9 mouse cellular contexts compared by ENCODE assay signal in genomic region chr11:81996172-81996841, GRCm38 (mm10). TPM values are rescaled to one million over a fixed set of nuclear protein-coding genes. Genes with fewer than 3 reads are reported as not detected.
DNase-seq lines count a peak whose midpoint lies in the region; ATAC-seq and TF ChIP-seq lines count a peak whose summit lies in the region.
"Had no signal": no experiment of that assay in that cellular context is flagged by ENCODE, and none has a peak within 500 bp of the region (broad histone marks: within the 10 kb centered on the region; RNA-seq: fewer than 3 reads in every experiment).

No protein-coding gene starts in this region.

- no peak overlapping the region for H3K27ac ChIP-seq in midbrain, embryonic 11.5 days (ENCODE audit: low read depth, low read length)
- H3K27ac ChIP-seq in midbrain, embryonic 15.5 days: no peak overlapping the region
- H3K27ac ChIP-seq in liver, adult 2 months (replicated peaks; ENCODE audit: insufficient read depth, low read depth, low read length): no peak overlapping the region
- H3K27ac ChIP-seq: heart, embryonic 13.5 days had no signal

- DNase-seq in midbrain, embryonic 11.5 days (ENCODE audit: low spot score, missing footprints): peak; percentile 99
- peak; percentile 58 for DNase-seq in cerebellum, adult 9-10 months
- DNase-seq in frontal cortex, postnatal 25 days (ENCODE audit: low spot score in 2 of 2): peak; percentile 72 to 89
- peak; percentile 76 for DNase-seq in kidney, adult 9 months
- peak; percentile 39 for DNase-seq in liver, adult 2 months (ENCODE audit: extremely low read depth, low read depth, low spot score)
- DNase-seq in testis, postnatal 14 days (ENCODE audit: low spot score): peak; percentile 64

- H3K9me3 ChIP-seq in midbrain, embryonic 11.5 days (ENCODE audit: control insufficient read depth, low read length): no peaks in the 10 kb centered on the region
- no peaks in the 10 kb centered on the region for H3K9me3 ChIP-seq in midbrain, embryonic 15.5 days
- H3K9me3 ChIP-seq: heart, embryonic 13.5 days had no signal

- H3K4me2 ChIP-seq in midbrain, embryonic 11.5 days: no peak overlapping the region
- H3K4me2 ChIP-seq in midbrain, embryonic 15.5 days: no peak overlapping the region
- H3K4me2 ChIP-seq: heart, embryonic 13.5 days had no signal

- ATAC-seq in midbrain, embryonic 11.5 days (ENCODE audit: low FRiP score): no peak
- ATAC-seq in midbrain, embryonic 15.5 days (replicated peaks): no peak
- ATAC-seq in neutrophil, adult 5-6 weeks (ENCODE audit: extremely low read depth, insufficient number of reproducible peaks, low FRiP score, poor library complexity, severe bottlenecking): peak; percentile 59; the same call in 1 of the 2 replicates

- WGBS in midbrain, embryonic 11.5 days: 68% methylated on average over 10 of the region's 10 CpGs
- WGBS in midbrain, embryonic 15.5 days: 61% methylated on average over 10 of the region's 10 CpGs
- WGBS in liver, adult 2 months: 70% methylated on average over 10 of the region's 10 CpGs

- no peak overlapping the region for H3K4me3 ChIP-seq in midbrain, embryonic 11.5 days (ENCODE audit: low read depth, low read length)
- H3K4me3 ChIP-seq in midbrain, embryonic 15.5 days: no peak overlapping the region
- H3K4me3 ChIP-seq in liver, adult 2 months (ENCODE audit: insufficient read depth, low read depth, low read length): no peak overlapping the region
- H3K4me3 ChIP-seq: heart, embryonic 13.5 days had no signal

- H3K79me2 ChIP-seq in liver, adult 2 months (ENCODE audit: control insufficient read depth, insufficient read depth, low read length): no peaks in the 10 kb centered on the region

- no peaks in the 10 kb centered on the region for H3K4me1 ChIP-seq in midbrain, embryonic 11.5 days (ENCODE audit: control insufficient read depth, insufficient read depth, low read length)
- no peaks in the 10 kb centered on the region for H3K4me1 ChIP-seq in midbrain, embryonic 15.5 days
- no peaks in the 10 kb centered on the region for H3K4me1 ChIP-seq in liver, adult 2 months (ENCODE audit: control insufficient read depth, insufficient read depth, low read length)
- H3K4me1 ChIP-seq: heart, embryonic 13.5 days had no signal

- peak; percentile 100 for TF ChIP-seq CTCF in liver, adult 2 months (IDR thresholded peaks at IDR 0.05; ENCODE audit: low read depth, low read length)

- no peak for TF ChIP-seq POLR2A in liver, adult 2 months (IDR thresholded peaks at IDR 0.05; ENCODE audit: extremely low read depth, insufficient read depth, low read length)

- H3K9ac ChIP-seq in midbrain, embryonic 11.5 days (ENCODE audit: low read length): no peak overlapping the region
- no peak overlapping the region for H3K9ac ChIP-seq in midbrain, embryonic 15.5 days
- no peak overlapping the region for H3K9ac ChIP-seq in liver, adult 2 months (ENCODE audit: low read depth, low read length)
- H3K9ac ChIP-seq: heart, embryonic 13.5 days had no signal

- no peaks in the 10 kb centered on the region for H3K27me3 ChIP-seq in midbrain, embryonic 11.5 days (ENCODE audit: control insufficient read depth, insufficient read depth, low read length)
- no peaks in the 10 kb centered on the region for H3K27me3 ChIP-seq in midbrain, embryonic 15.5 days (replicated peaks)
- H3K27me3 ChIP-seq in liver, adult 2 months (ENCODE audit: control insufficient read depth, insufficient read depth, low read length): no peaks in the 10 kb centered on the region

- H3K36me3 ChIP-seq in midbrain, embryonic 11.5 days (ENCODE audit: control insufficient read depth, insufficient read depth, low read length): no peaks in the 10 kb centered on the region
- no peaks in the 10 kb centered on the region for H3K36me3 ChIP-seq in midbrain, embryonic 15.5 days (replicated peaks)
- H3K36me3 ChIP-seq in liver, adult 2 months (ENCODE audit: control insufficient read depth, insufficient read depth, low read length): no peaks in the 10 kb centered on the region
- H3K36me3 ChIP-seq: heart, embryonic 13.5 days had no signal

RNA-seq across cellular contexts. Expression of gene Asic2, which starts 28.1 kb away (rescaled TPM):
- polyA plus RNA-seq in midbrain, embryonic 11.5 days (2014; fragmentation: Nextera tagmentation; extraction: Ambion mirVana): 1.6 TPM in 2 replicates
- 13.9 and 14.4 TPM in 2 replicates for polyA plus RNA-seq in midbrain, embryonic 15.5 days (2015; fragmentation: Nextera tagmentation; extraction: Ambion mirVana)
- total RNA-seq in liver, adult 2 months (2014; rRNA removed): under 0.01 TPM in 1 of 2 replicates, not detected in the other
- not detected in 2 replicates for polyA plus RNA-seq in liver, adult 2 months (2012; rRNA removed)
- not detected in 2 replicates for total RNA-seq in neutrophil, adult 5-6 weeks (2017)

RNA-seq across cellular contexts. Expression of gene Ccl2, which starts 39.1 kb away (rescaled TPM):
- polyA plus RNA-seq in midbrain, embryonic 11.5 days (2014; fragmentation: Nextera tagmentation; extraction: Ambion mirVana): 0.96 and 1.1 TPM in 2 replicates
- 1.2 and 1.3 TPM in 2 replicates for polyA plus RNA-seq in midbrain, embryonic 15.5 days (2015; fragmentation: Nextera tagmentation; extraction: Ambion mirVana)
- 0.18 and 0.94 TPM in 2 replicates for total RNA-seq in liver, adult 2 months (2014; rRNA removed)
- polyA plus RNA-seq in liver, adult 2 months (2012; rRNA removed): 0.78 and 3.3 TPM in 2 replicates
- 0.58 TPM in 1 of 2 replicates, not detected in the other for total RNA-seq in neutrophil, adult 5-6 weeks (2017)

RNA-seq across cellular contexts. Expression of gene Gm17268, which starts 42.1 kb away (rescaled TPM):
- not detected in 2 replicates for polyA plus RNA-seq in midbrain, embryonic 11.5 days (2014; fragmentation: Nextera tagmentation; extraction: Ambion mirVana)
- not detected in 2 replicates for polyA plus RNA-seq in midbrain, embryonic 15.5 days (2015; fragmentation: Nextera tagmentation; extraction: Ambion mirVana)
- total RNA-seq in liver, adult 2 months (2014; rRNA removed): not detected in 2 replicates
- not detected in 2 replicates for polyA plus RNA-seq in liver, adult 2 months (2012; rRNA removed)
- not detected in 2 replicates for total RNA-seq in neutrophil, adult 5-6 weeks (2017)
- polyA plus RNA-seq: heart, embryonic 13.5 days had no signal

RNA-seq across cellular contexts. Expression of gene Ccl7, which starts 49.2 kb away (rescaled TPM):
- polyA plus RNA-seq in midbrain, embryonic 11.5 days (2014; fragmentation: Nextera tagmentation; extraction: Ambion mirVana): 0.18 and 0.55 TPM in 2 replicates
- 0.28 and 0.74 TPM in 2 replicates for polyA plus RNA-seq in midbrain, embryonic 15.5 days (2015; fragmentation: Nextera tagmentation; extraction: Ambion mirVana)
- 0.18 and 0.20 TPM in 2 replicates for total RNA-seq in liver, adult 2 months (2014; rRNA removed)
- not detected in 2 replicates for polyA plus RNA-seq in liver, adult 2 months (2012; rRNA removed)
- total RNA-seq in neutrophil, adult 5-6 weeks (2017): not detected in 2 replicates

Comparison
In these comparisons a context has a peak if more than half of its experiments do, and no peak if none do; other contexts are left out.
1. DNase-seq: peak in every context shown above with its lines; median percentile 99 in midbrain, embryonic 11.5 days; 80 in frontal cortex, postnatal 25 days; 76 in kidney, adult 9 months; 64 in testis, postnatal 14 days; 58 in cerebellum, adult 9-10 months; 39 in liver, adult 2 months.